Mouse (Mus musculus): ENCODE data around the gene Sag. TPM values are rescaled to one million over a fixed set of nuclear protein-coding genes. Genes with fewer than 3 reads are reported as not detected.

Sag gene
- polyA plus RNA-seq, 1 experiment = 2.8 TPM

- Histone ChIP-seq H3K9ac (ENCODE audit: low read depth, poor library complexity, severe bottlenecking) (no peak overlapping the region), H3K36me3 (ENCODE audit: control insufficient read depth, insufficient read depth, low read length, poor library complexity, severe bottlenecking) (no peaks in the 10 kb centered on the region), H3K4me1 (ENCODE audit: control insufficient read depth, insufficient read depth, low read length) (no peaks in the 10 kb centered on the region), H3K27me3 (ENCODE audit: control insufficient read depth, insufficient read depth, low read length, poor library complexity, severe bottlenecking) (no peaks in the 10 kb centered on the region), H3K27ac (ENCODE audit: insufficient read depth, low read length) (no peak overlapping the region), H3K9me3 (replicated peaks; ENCODE audit: control insufficient read depth, insufficient read depth, low read length, poor library complexity, severe bottlenecking) (no peaks in the 10 kb centered on the region), H3K4me3 (ENCODE audit: low read depth, low read length) (no peak overlapping the region)
- no peak for TF ChIP-seq CTCF (IDR thresholded peaks at IDR 0.05; ENCODE audit: low read depth, low read length)
- no peak for TF ChIP-seq POLR2A (IDR thresholded peaks at IDR 0.05; ENCODE audit: insufficient read depth, low read length)
- TF ChIP-seq EP300 (IDR thresholded peaks at IDR 0.05; ENCODE audit: insufficient read depth, low read depth, low read length) = no peak
Observed at GRCm38 (mm10) chr1:87873081-87873480, 69.6 kb downstream of the Sag start.

- Histone ChIP-seq H3K4me1 (ENCODE audit: control insufficient read depth, insufficient read depth, low read length) (no peaks in the 10 kb centered on the region), H3K36me3 (ENCODE audit: control insufficient read depth, insufficient read depth, low read length, poor library complexity, severe bottlenecking) (no peaks in the 10 kb centered on the region), H3K9ac (ENCODE audit: low read depth, poor library complexity, severe bottlenecking) (no peak overlapping the region), H3K9me3 (replicated peaks; ENCODE audit: control insufficient read depth, insufficient read depth, low read length, poor library complexity, severe bottlenecking) (no peaks in the 10 kb centered on the region), H3K27me3 (ENCODE audit: control insufficient read depth, insufficient read depth, low read length, poor library complexity, severe bottlenecking) (no peaks in the 10 kb centered on the region), H3K4me3 (ENCODE audit: low read depth, low read length) (no peak overlapping the region), H3K27ac (ENCODE audit: insufficient read depth, low read length) (no peak overlapping the region)
- no peak for TF ChIP-seq CTCF (IDR thresholded peaks at IDR 0.05; ENCODE audit: low read depth, low read length)
- TF ChIP-seq EP300 (IDR thresholded peaks at IDR 0.05; ENCODE audit: insufficient read depth, low read depth, low read length) = no peak
- TF ChIP-seq POLR2A (IDR thresholded peaks at IDR 0.05; ENCODE audit: insufficient read depth, low read length) = no peak
Observed at GRCm38 (mm10) chr1:87876065-87876464, 72.6 kb downstream of the Sag start.

GRCm38 (mm10) chr1:87877552-87878283 lies 74.2 kb downstream of the Sag start:
- Histone ChIP-seq H3K27me3 (ENCODE audit: control insufficient read depth, insufficient read depth, low read length, poor library complexity, severe bottlenecking) (no peaks in the 10 kb centered on the region), H3K36me3 (ENCODE audit: control insufficient read depth, insufficient read depth, low read length, poor library complexity, severe bottlenecking) (no peaks in the 10 kb centered on the region), H3K4me3 (ENCODE audit: low read depth, low read length) (no peak overlapping the region), H3K4me1 (ENCODE audit: control insufficient read depth, insufficient read depth, low read length) (no peaks in the 10 kb centered on the region), H3K9ac (ENCODE audit: low read depth, poor library complexity, severe bottlenecking) (no peak overlapping the region), H3K27ac (ENCODE audit: insufficient read depth, low read length) (no peak overlapping the region), H3K9me3 (replicated peaks; ENCODE audit: control insufficient read depth, insufficient read depth, low read length, poor library complexity, severe bottlenecking) (no peaks in the 10 kb centered on the region)
- TF ChIP-seq EP300 (IDR thresholded peaks at IDR 0.05; ENCODE audit: insufficient read depth, low read depth, low read length) (no peak), POLR2A (IDR thresholded peaks at IDR 0.05; ENCODE audit: insufficient read depth, low read length) (no peak), CTCF (IDR thresholded peaks at IDR 0.05; ENCODE audit: low read depth, low read length) (no peak)

GRCm38 (mm10) chr1:87879034-87879433 lies 75.6 kb downstream of the Sag start:
- no peaks in the 10 kb centered on the region for H3K9me3 ChIP-seq (replicated peaks; ENCODE audit: control insufficient read depth, insufficient read depth, low read length, poor library complexity, severe bottlenecking)
- H3K4me3 ChIP-seq (ENCODE audit: low read depth, low read length) = no peak overlapping the region
- no peak overlapping the region for H3K9ac ChIP-seq (ENCODE audit: low read depth, poor library complexity, severe bottlenecking)
- H3K27me3 ChIP-seq (ENCODE audit: control insufficient read depth, insufficient read depth, low read length, poor library complexity, severe bottlenecking) = no peaks in the 10 kb centered on the region
- H3K36me3 ChIP-seq (ENCODE audit: control insufficient read depth, insufficient read depth, low read length, poor library complexity, severe bottlenecking) = peaks cover 4% of the 10 kb centered on the region; the same call in 1 of the 2 replicates
- no peak for TF ChIP-seq CTCF (IDR thresholded peaks at IDR 0.05; ENCODE audit: low read depth, low read length)
- TF ChIP-seq EP300 (IDR thresholded peaks at IDR 0.05; ENCODE audit: insufficient read depth, low read depth, low read length) = no peak
- TF ChIP-seq POLR2A (IDR thresholded peaks at IDR 0.05; ENCODE audit: insufficient read depth, low read length) = no peak
- H3K27ac ChIP-seq (ENCODE audit: insufficient read depth, low read length) = no peak overlapping the region
- no peaks in the 10 kb centered on the region for H3K4me1 ChIP-seq (ENCODE audit: control insufficient read depth, insufficient read depth, low read length)

GRCm38 (mm10) chr1:87879494-87880325 lies 76.2 kb downstream of the Sag start:
- no peaks in the 10 kb centered on the region for H3K9me3 ChIP-seq (replicated peaks; ENCODE audit: control insufficient read depth, insufficient read depth, low read length, poor library complexity, severe bottlenecking)
- no peak overlapping the region for H3K9ac ChIP-seq (ENCODE audit: low read depth, poor library complexity, severe bottlenecking)
- peaks cover 4% of the 10 kb centered on the region for H3K36me3 ChIP-seq (ENCODE audit: control insufficient read depth, insufficient read depth, low read length, poor library complexity, severe bottlenecking)
- H3K27me3 ChIP-seq (ENCODE audit: control insufficient read depth, insufficient read depth, low read length, poor library complexity, severe bottlenecking) = no peaks in the 10 kb centered on the region
- no peak overlapping the region for H3K27ac ChIP-seq (ENCODE audit: insufficient read depth, low read length)
- no peaks in the 10 kb centered on the region for H3K4me1 ChIP-seq (ENCODE audit: control insufficient read depth, insufficient read depth, low read length)
- TF ChIP-seq EP300 (IDR thresholded peaks at IDR 0.05; ENCODE audit: insufficient read depth, low read depth, low read length) (no peak), CTCF (IDR thresholded peaks at IDR 0.05; ENCODE audit: low read depth, low read length) (no peak), POLR2A (IDR thresholded peaks at IDR 0.05; ENCODE audit: insufficient read depth, low read length) (no peak)
- no peak overlapping the region for H3K4me3 ChIP-seq (ENCODE audit: low read depth, low read length)

- Histone ChIP-seq H3K4me1 (ENCODE audit: control insufficient read depth, insufficient read depth, low read length) (no peaks in the 10 kb centered on the region), H3K36me3 (ENCODE audit: control insufficient read depth, insufficient read depth, low read length, poor library complexity, severe bottlenecking) (peaks cover 4% of the 10 kb centered on the region), H3K27me3 (ENCODE audit: control insufficient read depth, insufficient read depth, low read length, poor library complexity, severe bottlenecking) (no peaks in the 10 kb centered on the region), H3K27ac (ENCODE audit: insufficient read depth, low read length) (no peak overlapping the region), H3K9me3 (replicated peaks; ENCODE audit: control insufficient read depth, insufficient read depth, low read length, poor library complexity, severe bottlenecking) (no peaks in the 10 kb centered on the region), H3K9ac (ENCODE audit: low read depth, poor library complexity, severe bottlenecking) (no peak overlapping the region), H3K4me3 (ENCODE audit: low read depth, low read length) (no peak overlapping the region)
- TF ChIP-seq POLR2A (IDR thresholded peaks at IDR 0.05; ENCODE audit: insufficient read depth, low read length) (no peak), CTCF (IDR thresholded peaks at IDR 0.05; ENCODE audit: low read depth, low read length) (no peak), EP300 (IDR thresholded peaks at IDR 0.05; ENCODE audit: insufficient read depth, low read depth, low read length) (no peak)
Observed at GRCm38 (mm10) chr1:87880326-87880627, 76.8 kb downstream of the Sag start.

Data from ES-Bruce4 (cell line).